Mouse (Mus musculus): Measurements from ENCODE around the gene Ryr2. TPM values are rescaled to one million over a fixed set of nuclear protein-coding genes. Genes with fewer than 3 reads are reported as not detected.

Ryr2 gene
- polyA plus RNA-seq, 1 experiment from 2014 or later = 0.43 TPM

- H3K4me1 ChIP-seq (replicated peaks) = no peaks in the 10 kb centered on the region
- H3K9me3 ChIP-seq = no peaks in the 10 kb centered on the region
- 82% methylated on average over 6 of the region's 6 CpGs for WGBS
- no peak overlapping the region for H3K27ac ChIP-seq
- H3K36me3 ChIP-seq = no peaks in the 10 kb centered on the region
- no peaks in the 10 kb centered on the region for H3K27me3 ChIP-seq (ENCODE audit: insufficient read depth, poor library complexity, severe bottlenecking)
- no peak overlapping the region for H3K4me3 ChIP-seq
- DNase-seq (ENCODE audit: low spot score) = no peak
These were observed 97.6 kb downstream of the Ryr2 start for GRCm38 (mm10) chr13:12008995-12009689.

GRCm38 (mm10) chr13:12007579-12007978, 99.2 kb downstream of the Ryr2 start:
- WGBS = 78% methylated on average over 2 of the region's 2 CpGs
- no peaks in the 10 kb centered on the region for H3K36me3 ChIP-seq
- no peak for DNase-seq (ENCODE audit: low spot score)

GRCm38 (mm10) chr13:12001891-12002294, 104.9 kb downstream of the Ryr2 start:
- no peaks in the 10 kb centered on the region for H3K4me1 ChIP-seq (replicated peaks)
- WGBS = 69% methylated on average over 3 of the region's 3 CpGs
- no peaks in the 10 kb centered on the region for H3K27me3 ChIP-seq (ENCODE audit: insufficient read depth, poor library complexity, severe bottlenecking)
- H3K36me3 ChIP-seq = no peaks in the 10 kb centered on the region
- DNase-seq (ENCODE audit: low spot score) = no peak
- no peak overlapping the region for H3K27ac ChIP-seq
- no peak overlapping the region for H3K4me3 ChIP-seq
- H3K9me3 ChIP-seq = no peaks in the 10 kb centered on the region

More at GRCm38 (mm10) chr13:12007579-12007978, 99.2 kb downstream of the Ryr2 start:
- Histone ChIP-seq H3K4me1 (replicated peaks) (no peaks in the 10 kb centered on the region), H3K27ac (no peak overlapping the region), H3K9me3 (no peaks in the 10 kb centered on the region), H3K27me3 (ENCODE audit: insufficient read depth, poor library complexity, severe bottlenecking) (no peaks in the 10 kb centered on the region), H3K4me3 (no peak overlapping the region)

GRCm38 (mm10) chr13:11999851-12000250, 106.9 kb downstream of the Ryr2 start:
- H3K27ac ChIP-seq = no peak overlapping the region
- H3K9me3 ChIP-seq = no peaks in the 10 kb centered on the region
- 75% methylated on average over 4 of the region's 4 CpGs for WGBS
- H3K4me3 ChIP-seq = no peak overlapping the region
- no peaks in the 10 kb centered on the region for H3K4me1 ChIP-seq (replicated peaks)
- H3K36me3 ChIP-seq = no peaks in the 10 kb centered on the region
- no peak for DNase-seq (ENCODE audit: low spot score)
- H3K27me3 ChIP-seq (ENCODE audit: insufficient read depth, poor library complexity, severe bottlenecking) = no peaks in the 10 kb centered on the region

GRCm38 (mm10) chr13:11997366-11997765, 109.4 kb downstream of the Ryr2 start:
- no peak overlapping the region for H3K27ac ChIP-seq
- H3K4me1 ChIP-seq (replicated peaks) = no peaks in the 10 kb centered on the region
- H3K4me3 ChIP-seq = no peak overlapping the region
- WGBS = 78% methylated on average over 2 of the region's 2 CpGs
- DNase-seq (ENCODE audit: low spot score) = no peak
- H3K27me3 ChIP-seq (ENCODE audit: insufficient read depth, poor library complexity, severe bottlenecking) = no peaks in the 10 kb centered on the region
- H3K9me3 ChIP-seq = no peaks in the 10 kb centered on the region
- H3K36me3 ChIP-seq = no peaks in the 10 kb centered on the region

- no peaks in the 10 kb centered on the region for H3K9me3 ChIP-seq
- no peaks in the 10 kb centered on the region for H3K36me3 ChIP-seq
- H3K4me1 ChIP-seq (replicated peaks) = no peaks in the 10 kb centered on the region
- no peaks in the 10 kb centered on the region for H3K27me3 ChIP-seq (ENCODE audit: insufficient read depth, poor library complexity, severe bottlenecking)
- no peak overlapping the region for H3K27ac ChIP-seq
- WGBS = 85% methylated on average over 4 of the region's 4 CpGs
- no peak for DNase-seq (ENCODE audit: low spot score)
- H3K4me3 ChIP-seq = no peak overlapping the region
These were observed 119.2 kb downstream of the Ryr2 start for GRCm38 (mm10) chr13:11987556-11987955.

- no peak overlapping the region for H3K27ac ChIP-seq
- H3K4me1 ChIP-seq (replicated peaks) = no peaks in the 10 kb centered on the region
- no peak for DNase-seq (ENCODE audit: low spot score)
- H3K9me3 ChIP-seq = no peaks in the 10 kb centered on the region
- no peaks in the 10 kb centered on the region for H3K27me3 ChIP-seq (ENCODE audit: insufficient read depth, poor library complexity, severe bottlenecking)
- 96% methylated on average over 3 of the region's 3 CpGs for WGBS
- H3K36me3 ChIP-seq = no peaks in the 10 kb centered on the region
- no peak overlapping the region for H3K4me3 ChIP-seq
These were observed 121.7 kb downstream of the Ryr2 start for GRCm38 (mm10) chr13:11985056-11985455.

- no peak overlapping the region for H3K27ac ChIP-seq
- H3K4me3 ChIP-seq = no peak overlapping the region
- no peaks in the 10 kb centered on the region for H3K9me3 ChIP-seq
- H3K4me1 ChIP-seq (replicated peaks) = no peaks in the 10 kb centered on the region
- no peaks in the 10 kb centered on the region for H3K27me3 ChIP-seq (ENCODE audit: insufficient read depth, poor library complexity, severe bottlenecking)
- no peaks in the 10 kb centered on the region for H3K36me3 ChIP-seq
- no peak for DNase-seq (ENCODE audit: low spot score)
These were observed 127.7 kb downstream of the Ryr2 start for GRCm38 (mm10) chr13:11978997-11979396.

GRCm38 (mm10) chr13:11978359-11978758, 128.4 kb downstream of the Ryr2 start:
- no peaks in the 10 kb centered on the region for H3K4me1 ChIP-seq (replicated peaks)
- H3K27me3 ChIP-seq (ENCODE audit: insufficient read depth, poor library complexity, severe bottlenecking) = no peaks in the 10 kb centered on the region
- no peak overlapping the region for H3K4me3 ChIP-seq
- no peaks in the 10 kb centered on the region for H3K9me3 ChIP-seq
- 85% methylated on average over 2 of the region's 2 CpGs for WGBS
- DNase-seq (ENCODE audit: low spot score) = no peak
- no peak overlapping the region for H3K27ac ChIP-seq
- no peaks in the 10 kb centered on the region for H3K36me3 ChIP-seq

- no peaks in the 10 kb centered on the region for H3K9me3 ChIP-seq
- H3K27me3 ChIP-seq (ENCODE audit: insufficient read depth, poor library complexity, severe bottlenecking) = no peaks in the 10 kb centered on the region
- no peak overlapping the region for H3K27ac ChIP-seq
- no peak overlapping the region for H3K4me3 ChIP-seq
- H3K4me1 ChIP-seq (replicated peaks) = no peaks in the 10 kb centered on the region
- no peak for DNase-seq (ENCODE audit: low spot score)
- no peaks in the 10 kb centered on the region for H3K36me3 ChIP-seq
- 88% methylated on average over 4 of the region's 4 CpGs for WGBS
These were observed 129.1 kb downstream of the Ryr2 start for GRCm38 (mm10) chr13:11977606-11978005.

- Histone ChIP-seq H3K27ac (no peak overlapping the region), H3K4me1 (replicated peaks) (no peaks in the 10 kb centered on the region), H3K36me3 (no peaks in the 10 kb centered on the region), H3K27me3 (ENCODE audit: insufficient read depth, poor library complexity, severe bottlenecking) (no peaks in the 10 kb centered on the region), H3K9me3 (no peaks in the 10 kb centered on the region), H3K4me3 (no peak overlapping the region)
- DNase-seq (ENCODE audit: low spot score) = no peak
These were observed 142.4 kb downstream of the Ryr2 start for GRCm38 (mm10) chr13:11964391-11964790.

- Histone ChIP-seq H3K36me3 (no peaks in the 10 kb centered on the region), H3K27me3 (ENCODE audit: insufficient read depth, poor library complexity, severe bottlenecking) (no peaks in the 10 kb centered on the region), H3K27ac (no peak overlapping the region), H3K4me1 (replicated peaks) (no peaks in the 10 kb centered on the region), H3K9me3 (no peaks in the 10 kb centered on the region), H3K4me3 (no peak overlapping the region)
- no peak for DNase-seq (ENCODE audit: low spot score)
These were observed 147.1 kb downstream of the Ryr2 start for GRCm38 (mm10) chr13:11959488-11960174.

- no peaks in the 10 kb centered on the region for H3K27me3 ChIP-seq (ENCODE audit: insufficient read depth, poor library complexity, severe bottlenecking)
- H3K4me3 ChIP-seq = no peak overlapping the region
- no peaks in the 10 kb centered on the region for H3K4me1 ChIP-seq (replicated peaks)
- WGBS = 72% methylated on average over 3 of the region's 3 CpGs
- no peaks in the 10 kb centered on the region for H3K9me3 ChIP-seq
- no peaks in the 10 kb centered on the region for H3K36me3 ChIP-seq
- no peak for DNase-seq (ENCODE audit: low spot score)
- H3K27ac ChIP-seq = no peak overlapping the region
These were observed 147.9 kb downstream of the Ryr2 start for GRCm38 (mm10) chr13:11958854-11959253.
